Mouse (Mus musculus) right cerebral cortex, postnatal 10 days (tissue): ENCODE data around the gene Tcf15.

Experiments
- DNase-seq, 2 experiments: peaks; one replicate each; pipeline ENCODE4 v3.0.0; 2021; ENCODE audit warnings: low spot score in 2 of 2

Gene Tcf15

GRCm38 (mm10) chr2:152174861-152175260, 31.5 kb downstream of the Tcf15 start:
- no peak for DNase-seq

GRCm38 (mm10) chr2:152176659-152177058, 33.3 kb downstream of the Tcf15 start:
- DNase-seq, result no peak

GRCm38 (mm10) chr2:152177162-152177805, 33.9 kb downstream of the Tcf15 start:
- peak in 1 of 2 experiments; percentile 25 for DNase-seq

- DNase-seq, result no peak
These were observed 34.4 kb downstream of the Tcf15 start for GRCm38 (mm10) chr2:152177806-152178170.

- DNase-seq, result no peak
These were observed 35.0 kb downstream of the Tcf15 start for GRCm38 (mm10) chr2:152178345-152178744.

GRCm38 (mm10) chr2:152179301-152179700, 35.9 kb downstream of the Tcf15 start:
- no peak for DNase-seq

- peak in 1 of 2 experiments; percentile 39 for DNase-seq
These were observed 37.0 kb downstream of the Tcf15 start for GRCm38 (mm10) chr2:152180323-152180722.

- DNase-seq, result no peak
These were observed 43.8 kb downstream of the Tcf15 start for GRCm38 (mm10) chr2:152187132-152187531.

- no peak for DNase-seq
These were observed 45.9 kb downstream of the Tcf15 start for GRCm38 (mm10) chr2:152189213-152189612.

GRCm38 (mm10) chr2:152189640-152190039, 46.3 kb downstream of the Tcf15 start:
- DNase-seq, result no peak

- DNase-seq, result no peak
These were observed 46.8 kb downstream of the Tcf15 start for GRCm38 (mm10) chr2:152190161-152190560.

- DNase-seq, result no peak
These were observed 49.4 kb downstream of the Tcf15 start for GRCm38 (mm10) chr2:152192591-152193345.

GRCm38 (mm10) chr2:152193346-152193710, 50.0 kb downstream of the Tcf15 start:
- DNase-seq, result no peak

- DNase-seq, result no peak
These were observed 51.2 kb downstream of the Tcf15 start for GRCm38 (mm10) chr2:152194586-152194985.

- DNase-seq, result no peak
These were observed 53.5 kb downstream of the Tcf15 start for GRCm38 (mm10) chr2:152196896-152197295.

GRCm38 (mm10) chr2:152197301-152197712, 53.9 kb downstream of the Tcf15 start:
- DNase-seq, result peak; percentile 73 to 74
